ENCODE assay signal across 10 mouse cellular contexts in genomic region chr14:103919380-103919779, GRCm38 (mm10).
"Had no signal": no experiment of that assay in that cellular context is flagged by ENCODE, and none has a peak within 500 bp of the region (broad histone marks: within the 10 kb centered on the region; RNA-seq: fewer than 3 reads in every experiment).

No protein-coding gene starts in this region.

- DNase-seq: liver; liver, embryonic 13.5 days; liver, postnatal 0 days; right cerebral cortex, adult 18-20 months; right cerebral cortex, postnatal 25 days; thymus, postnatal 36 days had no signal

- H3K27me3 ChIP-seq: limb, embryonic 12.5 days; liver, embryonic 13.5 days; lung, embryonic 15.5 days; midbrain, embryonic 13.5 days; neural tube, embryonic 15.5 days had no signal

- H3K27ac ChIP-seq: limb, embryonic 12.5 days; liver, embryonic 13.5 days; midbrain, embryonic 13.5 days; neural tube, embryonic 15.5 days had no signal

- H3K9me3 ChIP-seq: limb, embryonic 12.5 days; liver, embryonic 13.5 days; lung, embryonic 15.5 days; midbrain, embryonic 13.5 days; neural tube, embryonic 15.5 days had no signal

- H3K36me3 ChIP-seq: limb, embryonic 12.5 days; liver, embryonic 13.5 days; lung, embryonic 15.5 days; midbrain, embryonic 13.5 days; neural tube, embryonic 15.5 days had no signal

- H3K4me2 ChIP-seq: limb, embryonic 12.5 days; liver, embryonic 13.5 days; lung, embryonic 15.5 days; midbrain, embryonic 13.5 days; neural tube, embryonic 15.5 days had no signal

- ATAC-seq: midbrain, embryonic 13.5 days had no signal

- H3K4me1 ChIP-seq: limb, embryonic 12.5 days; liver, embryonic 13.5 days; midbrain, embryonic 13.5 days; neural tube, embryonic 15.5 days had no signal

- H3K9ac ChIP-seq: limb, embryonic 12.5 days; liver, embryonic 13.5 days; liver, postnatal 0 days; lung, embryonic 15.5 days; midbrain, embryonic 13.5 days; neural tube, embryonic 15.5 days had no signal

- H3K4me3 ChIP-seq: limb, embryonic 12.5 days; liver, embryonic 13.5 days; lung, embryonic 15.5 days; midbrain, embryonic 13.5 days; neural tube, embryonic 15.5 days had no signal
